Mouse (Mus musculus): ENCODE data around the gene Arhgef10l. TPM values are rescaled to one million over a fixed set of nuclear protein-coding genes. Genes with fewer than 3 reads are reported as not detected.

Gene Arhgef10l
- polyA plus RNA-seq, 1 experiment from 2014 or later, result 31.2 TPM

GRCm38 (mm10) chr4:140605247-140605646, 60.6 kb downstream of the Arhgef10l start:
- Histone ChIP-seq H3K4me2 (replicated peaks) (no peak overlapping the region), H3K27ac (peak overlapping the region; percentile 18; the same call in 1 of the 2 replicates), H3K27me3 (no peaks in the 10 kb centered on the region), H3K9ac (no peak overlapping the region), H3K9me3 (replicated peaks) (no peaks in the 10 kb centered on the region), H3K4me3 (no peak overlapping the region), H3K36me3 (peaks cover 48% of the 10 kb centered on the region), H3K4me1 (peaks cover 14% of the 10 kb centered on the region; the same call in 1 of the 2 replicates)
- 92% methylated on average over 6 of the region's 6 CpGs for WGBS
- no peak for ATAC-seq (ENCODE audit: low FRiP score)

GRCm38 (mm10) chr4:140604541-140604940, 61.3 kb downstream of the Arhgef10l start:
- WGBS, result 88% methylated on average over 8 of the region's 8 CpGs
- H3K4me1 ChIP-seq, result peaks cover 14% of the 10 kb centered on the region; the same call in 1 of the 2 replicates
- no peaks in the 10 kb centered on the region for H3K9me3 ChIP-seq (replicated peaks)
- no peak for ATAC-seq (ENCODE audit: low FRiP score)
- no peak overlapping the region for H3K4me2 ChIP-seq (replicated peaks)
- H3K27me3 ChIP-seq, result no peaks in the 10 kb centered on the region
- H3K4me3 ChIP-seq, result no peak overlapping the region
- no peak overlapping the region for H3K27ac ChIP-seq
- H3K9ac ChIP-seq, result no peak overlapping the region
- H3K36me3 ChIP-seq, result peaks cover 45% of the 10 kb centered on the region

DNA sequence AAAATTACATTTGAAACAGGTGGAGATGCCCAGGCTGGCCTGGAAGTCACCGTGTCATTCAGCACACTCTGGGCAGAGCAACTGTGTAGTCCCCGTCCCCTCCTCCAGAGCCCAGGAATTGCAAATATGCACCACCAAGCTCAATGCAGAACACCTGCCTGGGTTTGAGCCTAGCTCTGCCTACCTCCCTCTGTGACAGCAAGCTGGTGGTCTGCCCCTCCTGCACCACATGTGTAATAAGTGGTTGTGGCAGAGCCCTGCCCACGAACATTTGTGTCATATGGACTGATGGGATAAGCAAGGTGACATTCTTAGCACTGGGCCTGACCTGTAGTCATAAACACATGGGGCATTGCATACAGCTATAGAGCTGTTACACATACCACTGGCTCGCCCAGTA, 63.8 kb downstream of the Arhgef10l start:
- WGBS, result 68% methylated on average over 4 of the region's 4 CpGs
- ATAC-seq (ENCODE audit: low FRiP score), result no peak

GRCm38 (mm10) chr4:140601153-140601552, 64.7 kb downstream of the Arhgef10l start:
- Histone ChIP-seq H3K4me1 (peaks cover 11% of the 10 kb centered on the region; the same call in 1 of the 2 replicates), H3K36me3 (peaks cover 45% of the 10 kb centered on the region), H3K4me3 (no peak overlapping the region), H3K27ac (no peak overlapping the region), H3K9ac (no peak overlapping the region), H3K4me2 (replicated peaks) (no peak overlapping the region), H3K27me3 (no peaks in the 10 kb centered on the region), H3K9me3 (replicated peaks) (peaks cover 8% of the 10 kb centered on the region; the same call in 1 of the 2 replicates)
- WGBS, result 72% methylated on average over 11 of the region's 11 CpGs
- ATAC-seq (ENCODE audit: low FRiP score), result no peak

More for the DNA sequence above, 63.8 kb downstream of the Arhgef10l start:
- no peak overlapping the region for H3K4me3 ChIP-seq
- peaks cover 14% of the 10 kb centered on the region; the same call in 1 of the 2 replicates for H3K4me1 ChIP-seq
- H3K36me3 ChIP-seq, result peaks cover 42% of the 10 kb centered on the region
- no peak overlapping the region for H3K27ac ChIP-seq
- no peak overlapping the region for H3K4me2 ChIP-seq (replicated peaks)
- peaks cover 4% of the 10 kb centered on the region; the same call in 1 of the 2 replicates for H3K9me3 ChIP-seq (replicated peaks)
- H3K9ac ChIP-seq, result no peak overlapping the region
- H3K27me3 ChIP-seq, result no peaks in the 10 kb centered on the region

DNA sequence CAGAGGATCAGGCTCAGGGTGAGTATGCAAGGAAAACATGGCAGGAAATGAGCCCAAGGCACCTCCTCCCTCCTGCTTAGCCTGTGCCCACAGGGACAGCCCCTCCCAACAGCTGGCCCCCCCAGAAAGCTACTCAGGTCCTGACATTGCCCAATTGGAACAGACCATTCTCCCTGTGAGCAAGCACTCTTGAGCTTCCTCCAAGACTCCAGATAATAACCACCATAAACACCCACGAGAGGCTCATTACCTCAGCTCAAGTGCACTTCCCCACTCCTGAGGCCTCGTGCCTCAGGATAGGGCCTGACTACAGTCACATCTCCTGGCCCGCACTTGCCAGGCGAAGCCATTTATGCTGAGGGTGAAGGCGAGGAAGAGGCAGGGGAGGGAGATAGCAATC, 67.0 kb downstream of the Arhgef10l start:
- ATAC-seq (ENCODE audit: low FRiP score), result no peak
- WGBS, result 87% methylated on average over 5 of the region's 5 CpGs
- peaks cover 35% of the 10 kb centered on the region for H3K36me3 ChIP-seq

DNA sequence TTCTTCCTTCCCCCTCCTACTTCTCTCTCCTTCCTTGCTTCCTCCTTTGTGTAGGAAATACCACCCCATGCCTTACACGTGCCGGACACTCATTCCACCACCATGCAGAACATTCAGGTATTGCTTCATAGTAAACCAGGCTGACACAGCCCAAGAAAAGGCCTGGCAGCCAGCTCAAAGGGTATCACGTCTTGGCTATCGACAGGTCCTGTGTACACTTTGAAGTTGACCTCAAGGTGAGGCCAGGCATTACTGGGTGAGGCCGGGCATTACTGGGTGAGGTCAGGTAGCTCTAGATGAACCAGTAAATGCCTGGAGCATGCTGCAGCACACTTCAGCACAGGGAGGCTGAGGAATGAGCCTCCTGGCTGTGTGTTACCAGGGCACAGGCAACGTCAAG, 67.9 kb downstream of the Arhgef10l start:
- no peak overlapping the region for H3K9ac ChIP-seq
- peaks cover 9% of the 10 kb centered on the region; the same call in 1 of the 2 replicates for H3K9me3 ChIP-seq (replicated peaks)
- no peak overlapping the region for H3K4me3 ChIP-seq
- H3K36me3 ChIP-seq, result peaks cover 35% of the 10 kb centered on the region
- peaks cover 15% of the 10 kb centered on the region for H3K4me1 ChIP-seq
- 96% methylated on average over 6 of the region's 6 CpGs for WGBS
- H3K4me2 ChIP-seq (replicated peaks), result no peak overlapping the region
- ATAC-seq (ENCODE audit: low FRiP score), result no peak
- no peak overlapping the region for H3K27ac ChIP-seq
- H3K27me3 ChIP-seq, result no peaks in the 10 kb centered on the region

More for the DNA sequence above, 67.0 kb downstream of the Arhgef10l start:
- peaks cover 8% of the 10 kb centered on the region for H3K4me1 ChIP-seq
- H3K4me3 ChIP-seq, result no peak overlapping the region
- no peak overlapping the region for H3K27ac ChIP-seq
- no peaks in the 10 kb centered on the region for H3K27me3 ChIP-seq
- no peak overlapping the region for H3K4me2 ChIP-seq (replicated peaks)
- no peak overlapping the region for H3K9ac ChIP-seq
- peaks cover 9% of the 10 kb centered on the region; the same call in 1 of the 2 replicates for H3K9me3 ChIP-seq (replicated peaks)

- WGBS, result 95% methylated on average over 5 of the region's 5 CpGs
- H3K36me3 ChIP-seq, result peaks cover 35% of the 10 kb centered on the region
- peaks cover 17% of the 10 kb centered on the region for H3K4me1 ChIP-seq
- H3K9me3 ChIP-seq (replicated peaks), result peaks cover 9% of the 10 kb centered on the region; the same call in 1 of the 2 replicates
- H3K4me2 ChIP-seq (replicated peaks), result no peak overlapping the region
- no peak overlapping the region for H3K4me3 ChIP-seq
- no peak overlapping the region for H3K27ac ChIP-seq
- no peak overlapping the region for H3K9ac ChIP-seq
- ATAC-seq (ENCODE audit: low FRiP score), result no peak
- H3K27me3 ChIP-seq, result no peaks in the 10 kb centered on the region
These were observed 68.4 kb downstream of the Arhgef10l start for GRCm38 (mm10) chr4:140597378-140597777.

DNA sequence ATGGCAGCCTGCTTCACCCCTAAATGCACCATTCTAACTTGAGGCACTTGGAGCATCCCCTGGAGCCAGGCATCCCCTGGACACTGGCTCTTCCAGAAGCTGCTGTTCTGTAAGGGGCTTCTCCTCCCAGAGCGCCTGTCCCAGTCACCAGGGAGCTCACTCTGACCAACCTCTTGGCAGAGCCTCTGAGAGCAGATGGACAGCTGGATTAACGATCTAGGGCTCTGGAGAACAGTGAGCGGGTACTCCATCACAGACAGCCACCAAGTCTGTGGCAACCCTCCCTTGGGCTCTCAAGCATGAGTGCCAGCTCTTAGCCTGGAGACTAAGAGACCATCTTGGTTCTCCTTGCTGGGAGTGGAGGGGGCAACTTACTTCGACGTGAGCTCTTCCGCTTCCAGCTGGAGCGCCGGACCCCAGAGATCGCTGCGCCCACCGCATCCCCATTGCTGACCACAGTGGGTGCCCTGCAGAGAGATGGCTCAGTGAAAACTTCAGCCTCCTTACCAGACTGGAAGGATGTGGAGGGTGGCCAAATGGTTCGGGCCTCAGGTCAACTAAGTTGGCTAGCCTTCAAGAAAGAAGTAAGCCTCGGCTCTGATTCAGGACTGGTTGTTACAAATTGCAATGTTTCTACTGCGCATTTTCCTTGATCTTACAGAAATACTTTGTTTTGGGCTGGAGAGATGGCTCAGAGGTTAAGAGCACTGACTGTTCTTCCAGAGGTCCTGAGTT, 71.9 kb downstream of the Arhgef10l start:
- H3K27ac ChIP-seq, result peak overlapping the region; percentile 35; the same call in 1 of the 2 replicates
- no peaks in the 10 kb centered on the region for H3K27me3 ChIP-seq
- peak overlapping the region; percentile 13; the same call in 1 of the 2 replicates for H3K9ac ChIP-seq
- H3K4me2 ChIP-seq (replicated peaks), result no peak overlapping the region
- peaks cover 9% of the 10 kb centered on the region; the same call in 1 of the 2 replicates for H3K9me3 ChIP-seq (replicated peaks)
- peaks cover 48% of the 10 kb centered on the region for H3K36me3 ChIP-seq
- ATAC-seq (ENCODE audit: low FRiP score), result no peak
- no peak overlapping the region for H3K4me3 ChIP-seq
- H3K4me1 ChIP-seq, result peaks cover 14% of the 10 kb centered on the region
- WGBS, result 88% methylated on average over 14 of the region's 14 CpGs

GRCm38 (mm10) chr4:140592990-140593770, 72.6 kb downstream of the Arhgef10l start:
- 53% methylated on average over 16 of the region's 16 CpGs for WGBS
- ATAC-seq (ENCODE audit: low FRiP score), result peak; percentile 26; the same call in 1 of the 2 replicates
- Histone ChIP-seq H3K27ac (peak overlapping the region; percentile 35), H3K4me1 (peaks cover 14% of the 10 kb centered on the region), H3K27me3 (no peaks in the 10 kb centered on the region), H3K4me3 (no peak overlapping the region), H3K4me2 (replicated peaks) (no peak overlapping the region), H3K9ac (no peak overlapping the region), H3K9me3 (replicated peaks) (peaks cover 9% of the 10 kb centered on the region; the same call in 1 of the 2 replicates), H3K36me3 (peaks cover 41% of the 10 kb centered on the region)

DNA sequence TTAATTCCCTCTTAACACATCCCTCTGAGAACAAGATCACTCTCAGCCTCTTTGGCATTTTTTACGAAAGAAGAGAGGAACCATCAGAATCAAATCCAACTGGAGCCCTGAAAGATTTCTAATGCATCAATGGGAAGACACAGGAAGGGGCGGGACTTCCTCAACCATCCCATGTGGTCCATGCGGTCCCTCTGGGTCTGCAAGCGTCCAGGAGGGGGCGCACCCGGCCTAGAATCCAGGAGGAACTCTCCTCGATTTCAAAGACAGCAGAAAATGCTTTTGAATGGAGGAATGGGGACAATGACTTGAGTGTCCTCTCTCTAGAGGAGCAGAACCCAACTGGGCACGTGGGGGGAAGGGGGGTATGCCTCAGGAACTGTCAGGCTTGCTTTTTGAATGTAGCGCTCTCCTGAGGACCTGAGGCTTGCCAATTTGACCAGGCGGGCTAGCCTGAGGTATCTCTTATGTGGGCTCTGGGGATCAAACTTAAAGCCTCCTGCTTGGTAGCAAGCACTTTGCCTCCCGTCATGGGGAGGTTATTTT, 73.5 kb downstream of the Arhgef10l start:
- H3K4me1 ChIP-seq, result peaks cover 14% of the 10 kb centered on the region
- H3K4me2 ChIP-seq (replicated peaks), result no peak overlapping the region
- ATAC-seq (ENCODE audit: low FRiP score), result peak; percentile 65; the same call in 1 of the 2 replicates
- H3K27me3 ChIP-seq, result no peaks in the 10 kb centered on the region
- 27% methylated on average over 11 of the region's 11 CpGs for WGBS
- peaks cover 41% of the 10 kb centered on the region for H3K36me3 ChIP-seq
- no peak overlapping the region; the same call in 1 of the 2 replicates for H3K27ac ChIP-seq
- H3K4me3 ChIP-seq, result no peak overlapping the region
- no peak overlapping the region for H3K9ac ChIP-seq
- H3K9me3 ChIP-seq (replicated peaks), result peaks cover 5% of the 10 kb centered on the region; the same call in 1 of the 2 replicates

DNA sequence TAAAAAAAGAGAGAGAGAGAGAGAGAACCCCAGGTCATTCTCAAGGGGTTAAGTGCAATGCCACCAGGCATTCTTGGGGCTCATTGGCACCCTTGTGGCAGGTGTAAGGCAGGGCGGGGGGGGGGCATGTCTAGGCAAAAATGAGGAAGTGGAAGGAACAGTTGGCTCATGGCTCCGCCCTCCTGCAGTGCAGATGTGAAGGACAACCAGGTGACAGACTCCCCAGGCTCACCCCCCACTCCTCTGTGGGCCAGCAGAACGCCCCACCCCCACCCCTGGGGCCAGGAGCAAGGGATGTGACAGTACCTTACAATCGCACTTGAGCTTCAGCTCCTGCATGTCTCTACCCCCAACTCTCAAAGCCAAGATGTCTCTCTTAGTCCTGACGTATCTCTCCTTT, 79.3 kb downstream of the Arhgef10l start:
- Histone ChIP-seq H3K4me1 (no peaks in the 10 kb centered on the region), H3K9me3 (replicated peaks) (no peaks in the 10 kb centered on the region), H3K27me3 (no peaks in the 10 kb centered on the region), H3K4me2 (replicated peaks) (no peak overlapping the region), H3K36me3 (peaks cover 50% of the 10 kb centered on the region), H3K4me3 (no peak overlapping the region), H3K9ac (no peak overlapping the region), H3K27ac (no peak overlapping the region)
- 75% methylated on average over 5 of the region's 5 CpGs for WGBS
- no peak for ATAC-seq (ENCODE audit: low FRiP score)

- H3K9me3 ChIP-seq (replicated peaks), result no peaks in the 10 kb centered on the region
- no peak overlapping the region for H3K27ac ChIP-seq
- no peak overlapping the region for H3K9ac ChIP-seq
- no peaks in the 10 kb centered on the region for H3K4me1 ChIP-seq
- peaks cover 54% of the 10 kb centered on the region for H3K36me3 ChIP-seq
- no peak overlapping the region for H3K4me2 ChIP-seq (replicated peaks)
- no peak overlapping the region for H3K4me3 ChIP-seq
- ATAC-seq (ENCODE audit: low FRiP score), result no peak
- no peaks in the 10 kb centered on the region for H3K27me3 ChIP-seq
- WGBS, result 78% methylated on average over 5 of the region's 5 CpGs
These were observed 81.6 kb downstream of the Arhgef10l start for GRCm38 (mm10) chr4:140584240-140584639.

Data from hindbrain, embryonic 12.5 days (tissue).